Comparison of ENCODE assay signal across 8 mouse cellular contexts in genomic region chr3:88553525-88553879, GRCm38 (mm10). TPM values are rescaled to one million over a fixed set of nuclear protein-coding genes. Genes with fewer than 3 reads are reported as not detected.
DNase-seq lines count a peak whose midpoint lies in the region; ATAC-seq lines count a peak whose summit lies in the region.

Gene Ubqln4 (plus strand): TSS chr3:88553758.

- under 1% methylated on average over 36 of the region's 37 CpGs for WGBS in embryonic facial prominence, embryonic 10.5 days
- WGBS in limb, embryonic 10.5 days, result under 1% methylated on average over 34 of the region's 37 CpGs
- WGBS in midbrain, embryonic 12.5 days, result under 1% methylated on average over 34 of the region's 37 CpGs

- peaks cover 46% of the 10 kb centered on the region for H3K4me1 ChIP-seq in embryonic facial prominence, embryonic 10.5 days
- peaks cover 37% of the 10 kb centered on the region for H3K4me1 ChIP-seq in limb, embryonic 10.5 days
- peaks cover 27% of the 10 kb centered on the region for H3K4me1 ChIP-seq in midbrain, embryonic 12.5 days

- peak within 1 kb of the TSS; percentile 99 for H3K27ac ChIP-seq in embryonic facial prominence, embryonic 10.5 days (replicated peaks)
- H3K27ac ChIP-seq in limb, embryonic 10.5 days, result peak within 1 kb of the TSS; percentile 98
- peak within 1 kb of the TSS; percentile 96 for H3K27ac ChIP-seq in midbrain, embryonic 12.5 days (replicated peaks)

- H3K36me3 ChIP-seq in embryonic facial prominence, embryonic 10.5 days (replicated peaks), result peaks cover 42% of the 10 kb centered on the region
- peaks cover 40% of the 10 kb centered on the region for H3K36me3 ChIP-seq in limb, embryonic 10.5 days
- peaks cover 31% of the 10 kb centered on the region for H3K36me3 ChIP-seq in midbrain, embryonic 12.5 days

- H3K9ac ChIP-seq in midbrain, embryonic 12.5 days (replicated peaks), result peak within 1 kb of the TSS; percentile 91

- H3K4me2 ChIP-seq in midbrain, embryonic 12.5 days (replicated peaks), result peak within 1 kb of the TSS; percentile 72

- no peaks in the 10 kb centered on the region for H3K27me3 ChIP-seq in embryonic facial prominence, embryonic 10.5 days (replicated peaks; ENCODE audit: low read depth, poor library complexity, severe bottlenecking)
- H3K27me3 ChIP-seq in limb, embryonic 10.5 days (ENCODE audit: low read depth, poor library complexity, severe bottlenecking), result no peaks in the 10 kb centered on the region
- no peaks in the 10 kb centered on the region for H3K27me3 ChIP-seq in midbrain, embryonic 12.5 days

- H3K4me3 ChIP-seq in embryonic facial prominence, embryonic 10.5 days, result peak within 1 kb of the TSS; percentile 94
- H3K4me3 ChIP-seq in limb, embryonic 10.5 days, result peak within 1 kb of the TSS; percentile 92
- H3K4me3 ChIP-seq in midbrain, embryonic 12.5 days, result peak within 1 kb of the TSS; percentile 83

- peak; percentile 66 for ATAC-seq in granulocyte monocyte progenitor cell, adult 5-6 weeks (replicated peaks; ENCODE audit: poor library complexity, severe bottlenecking)
- ATAC-seq in midbrain, embryonic 12.5 days (ENCODE audit: low FRiP score, low read depth), result peak; percentile 90

- no peaks in the 10 kb centered on the region for H3K9me3 ChIP-seq in embryonic facial prominence, embryonic 10.5 days
- no peaks in the 10 kb centered on the region for H3K9me3 ChIP-seq in limb, embryonic 10.5 days (replicated peaks)
- H3K9me3 ChIP-seq in midbrain, embryonic 12.5 days, result no peaks in the 10 kb centered on the region

- peak; percentile 97 for DNase-seq in adrenal gland, adult 2 months
- DNase-seq in embryonic facial prominence, embryonic 10.5 days (ENCODE audit: low spot score), result peak; percentile 97
- DNase-seq in kidney, adult 11 months, result peak; percentile 88
- peak; percentile 96 for DNase-seq in limb, embryonic 10.5 days (ENCODE audit: low spot score)
- peak; percentile 88 for DNase-seq in skeletal muscle tissue, adult 2 months (ENCODE audit: low read depth, low spot score)
- no peak for DNase-seq in adipocyte (ENCODE audit: low spot score)

RNA-seq across cellular contexts. Expression of gene Ubqln4, which starts in this region (rescaled TPM):
- 100 to 1,000 TPM in 1 of 2 experiments, 10 to 100 TPM in 1; 61.1 to 100 TPM for total RNA-seq in adrenal gland, adult 2 months (2021)
- polyA plus RNA-seq in adrenal gland, adult 2 months (2012; rRNA removed), result 77.9 and 96.2 TPM in 2 replicates
- polyA plus RNA-seq in embryonic facial prominence, embryonic 10.5 days (2016; fragmentation: Nextera tagmentation; extraction: Ambion mirVana), result 68.6 and 77.9 TPM in 2 replicates
- 64.7 and 67.9 TPM in 2 replicates for total RNA-seq in granulocyte monocyte progenitor cell, adult 5-6 weeks (2014; fragmentation: Nextera tagmentation)
- total RNA-seq in granulocyte monocyte progenitor cell, adult 5-6 weeks (2017), result 37.9 and 39.6 TPM in 2 replicates
- polyA plus RNA-seq in limb, embryonic 10.5 days (2016; fragmentation: Nextera tagmentation; extraction: Ambion mirVana), result 78.8 and 79.5 TPM in 2 replicates
- 64.7 and 71.2 TPM in 2 replicates for polyA plus RNA-seq in midbrain, embryonic 12.5 days (2016; fragmentation: Nextera tagmentation; extraction: Ambion mirVana)
